Mouse (Mus musculus) cerebral cortex, adult 2 months (tissue): ENCODE results near the gene Jarid2.

ENCODE experiments used
- WGBS: fragments of 180-500 bp; shearing (Covaris S2); methylation state at CpG from one replicate; pipeline ENCODE4 v1.1.7; 2018; 5-methylcytosine and 5-hydroxymethylcytosine counted together

The Jarid2 gene

DNA sequence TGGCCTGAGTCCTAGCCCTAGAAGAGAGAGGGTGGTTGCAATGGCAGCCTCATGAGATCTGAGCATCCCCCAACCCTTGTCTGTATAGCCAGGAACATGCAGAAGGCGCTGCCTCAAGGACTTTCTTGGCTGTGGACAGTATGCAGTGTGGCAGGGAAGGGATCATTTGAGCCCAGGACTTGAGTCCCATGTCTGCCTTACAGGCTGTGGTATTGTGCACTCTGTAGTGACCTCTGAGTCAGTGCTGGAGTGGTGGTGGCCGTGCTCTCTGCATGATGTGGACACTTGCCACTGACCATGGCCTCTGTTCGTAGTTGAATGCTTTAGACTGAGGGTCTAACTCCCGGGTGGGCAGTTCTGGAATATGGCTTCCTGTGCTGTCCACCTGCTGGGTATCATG is 187.9 kb downstream of the Jarid2 start:
- over 99% methylated on average over 4 of the region's 4 CpGs for WGBS

DNA sequence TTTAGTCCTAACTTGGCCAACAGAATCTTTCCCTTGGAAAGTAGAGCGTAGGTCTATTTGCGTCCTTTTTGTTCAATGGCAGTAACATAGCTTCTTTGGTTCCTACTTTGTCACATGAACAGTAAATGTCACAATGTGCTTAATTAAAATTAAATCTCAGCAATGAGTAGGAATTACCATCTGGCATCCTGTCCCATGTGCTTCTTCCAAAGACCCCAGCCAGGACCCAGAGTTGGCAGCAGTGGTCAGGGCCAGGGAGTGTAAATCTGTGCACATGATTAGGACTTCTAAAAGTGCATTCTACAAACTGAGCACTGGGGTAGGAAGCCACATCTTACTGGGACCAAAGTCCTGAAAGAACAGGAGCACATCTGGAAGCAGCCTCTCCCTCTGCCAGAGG is 189.0 kb downstream of the Jarid2 start:
- 65% methylated on average over 2 of the region's 2 CpGs for WGBS

DNA sequence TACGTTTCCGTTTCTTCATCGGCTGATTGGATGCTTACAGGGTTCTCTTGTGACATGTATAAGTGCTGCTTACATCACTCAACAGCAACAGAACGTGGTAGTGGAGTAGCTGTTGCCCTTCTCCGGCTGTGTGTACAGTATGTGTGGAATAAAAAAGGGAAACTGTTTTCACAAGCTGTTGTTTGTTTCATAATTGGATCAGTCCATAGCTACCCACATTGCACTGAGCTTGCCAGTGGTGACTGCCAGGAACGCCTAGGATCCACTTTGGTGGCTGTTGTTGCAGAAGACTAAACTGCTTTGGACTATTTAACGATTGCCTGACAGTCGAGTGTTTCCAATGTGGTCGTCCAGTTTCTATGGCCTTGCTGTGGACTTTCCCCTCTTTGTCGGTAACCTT is 191.8 kb downstream of the Jarid2 start:
- 42% methylated on average over 10 of the region's 10 CpGs for WGBS

DNA sequence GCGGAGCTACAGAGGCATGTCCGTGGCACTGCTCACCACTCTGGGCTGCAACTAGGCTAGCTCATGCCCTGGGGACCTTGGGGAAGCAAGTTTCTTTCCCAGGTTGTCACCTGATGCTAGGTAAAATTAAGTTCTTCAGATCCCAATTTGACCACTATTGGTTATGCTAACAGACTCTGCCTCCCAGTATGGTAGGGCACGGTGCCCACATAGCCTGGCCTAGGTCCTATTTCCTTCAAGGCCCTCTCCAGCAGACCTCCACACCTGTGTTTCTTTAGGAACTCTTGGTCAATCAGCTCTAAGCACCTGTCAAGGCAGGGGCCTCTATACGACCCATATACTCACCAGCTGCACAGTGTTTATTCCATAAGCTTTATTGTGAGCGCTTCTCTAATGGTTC is 192.4 kb downstream of the Jarid2 start:
- WGBS = 95% methylated on average over 5 of the region's 5 CpGs

DNA sequence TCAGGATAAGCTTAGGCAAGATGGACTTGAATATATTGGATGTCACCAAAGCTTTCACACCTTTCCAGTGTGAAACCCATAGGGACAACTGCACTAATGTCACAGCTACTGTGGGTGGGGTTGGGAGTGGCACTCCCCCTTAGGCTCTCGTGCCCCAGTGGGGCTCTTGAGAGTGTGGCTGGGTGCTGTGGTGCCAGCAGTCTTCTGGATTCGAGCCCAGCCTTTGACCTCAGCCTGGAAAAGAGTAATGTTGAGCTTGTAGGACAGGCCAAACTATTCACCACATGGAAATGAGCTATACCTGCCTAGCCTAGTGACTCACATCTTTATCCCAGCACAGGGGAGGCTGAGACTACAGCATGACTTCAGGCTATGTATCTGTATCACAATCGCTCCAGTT is 194.8 kb downstream of the Jarid2 start:
- 72% methylated on average over 3 of the region's 3 CpGs for WGBS

DNA sequence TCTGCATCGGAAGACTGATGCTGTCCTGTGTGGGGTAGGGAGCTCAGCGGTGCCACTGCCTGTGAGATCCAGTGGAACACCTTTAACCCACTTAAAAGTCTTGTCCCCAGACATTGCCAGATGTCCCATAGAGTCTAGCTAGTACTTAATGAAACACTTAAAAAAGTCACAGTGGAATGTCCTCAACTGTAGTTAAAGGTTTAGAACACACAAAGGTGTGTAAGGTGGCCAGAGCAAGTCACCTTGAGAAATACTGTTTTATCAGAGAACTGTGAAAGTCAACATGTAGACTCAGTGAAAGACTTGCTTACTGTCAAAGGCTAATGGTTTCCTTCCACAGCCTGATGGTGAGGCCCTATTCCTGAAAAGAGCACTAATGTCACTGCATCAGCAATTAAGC is 195.9 kb downstream of the Jarid2 start:
- WGBS = 91% methylated on average over 2 of the region's 2 CpGs

DNA sequence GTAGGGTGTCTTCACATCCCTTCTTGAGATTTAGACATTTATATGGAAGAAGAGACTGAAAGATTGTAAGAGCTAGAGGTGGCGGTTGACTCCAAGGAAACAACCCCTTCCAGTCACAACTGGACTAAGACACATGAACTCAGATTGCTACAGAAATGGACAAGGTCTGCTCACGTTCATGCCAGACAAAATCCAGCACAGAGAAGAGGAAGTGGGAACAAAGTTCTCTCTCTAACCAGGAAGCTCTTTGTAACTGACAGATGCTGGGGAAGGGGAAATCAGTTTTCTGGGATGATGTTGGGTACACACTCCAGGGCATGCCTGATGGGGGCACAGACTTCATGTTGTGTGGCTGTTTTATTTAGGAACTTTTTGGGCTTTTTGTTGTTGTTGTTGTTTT is 197.0 kb downstream of the Jarid2 start:
- WGBS = 83% methylated on average over 2 of the region's 2 CpGs

DNA sequence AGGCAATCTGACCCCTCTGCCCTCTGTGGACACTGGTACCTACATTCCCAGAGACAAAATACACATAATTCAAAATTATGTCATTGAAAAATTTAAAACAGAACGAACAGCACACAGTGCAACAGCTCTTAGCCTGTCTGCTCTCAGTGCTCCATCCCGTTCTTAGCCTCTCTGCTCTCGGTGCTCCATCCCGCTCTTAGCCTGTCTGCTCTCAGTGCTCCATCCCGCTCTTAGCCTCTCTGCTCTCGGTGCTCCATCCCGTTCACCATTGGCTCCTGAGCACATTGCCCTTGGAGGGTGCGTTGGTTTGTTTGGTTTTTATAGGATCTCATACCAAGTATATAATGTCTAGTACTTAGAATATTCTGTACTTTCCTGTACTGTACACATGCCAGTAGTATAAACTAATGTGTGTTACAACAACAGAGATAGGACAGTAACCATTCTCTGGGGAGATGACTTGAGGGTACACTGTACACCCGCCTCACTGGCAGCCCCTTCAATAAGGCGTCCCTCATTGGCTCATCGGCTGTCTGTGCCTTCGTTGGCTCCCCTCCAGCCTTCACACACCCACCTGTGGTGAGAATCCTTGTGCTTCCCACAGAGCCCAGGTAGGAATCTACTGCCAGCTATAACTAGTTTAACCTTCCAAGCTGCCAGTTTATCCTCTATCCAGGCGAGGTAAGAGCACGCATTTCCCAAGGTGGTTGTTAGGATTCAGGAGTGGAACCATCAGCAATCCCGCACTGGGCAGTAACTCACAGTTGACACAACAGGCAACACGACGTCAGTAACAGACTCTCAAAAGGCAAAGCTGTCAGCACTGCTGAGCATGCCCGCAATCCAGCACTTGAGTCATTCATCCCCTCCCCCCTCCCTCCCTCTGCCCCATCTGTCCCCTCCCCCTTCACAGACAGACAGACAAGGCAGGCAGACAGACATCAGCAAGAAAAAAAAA is 203.3 kb downstream of the Jarid2 start:
- 68% methylated on average over 18 of the region's 18 CpGs for WGBS

DNA sequence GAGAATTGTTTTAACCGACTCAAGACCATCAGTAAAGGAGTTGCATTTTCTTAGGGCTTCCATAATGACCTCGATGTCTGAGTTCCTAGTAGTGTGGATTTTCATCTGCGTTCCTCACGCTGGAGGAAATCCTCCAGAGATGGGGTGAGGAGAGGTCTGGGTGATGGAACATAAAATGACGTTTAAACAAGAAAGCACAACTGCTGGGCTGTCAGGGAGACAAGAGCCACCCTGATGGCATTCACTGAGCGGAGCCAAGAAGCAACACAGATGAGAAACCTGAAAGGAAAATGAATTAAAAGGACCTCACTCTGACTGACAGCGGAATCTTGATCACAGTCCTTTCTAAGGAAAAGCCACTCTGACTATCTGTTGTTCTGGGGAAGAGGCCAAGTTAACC is 204.3 kb downstream of the Jarid2 start:
- 59% methylated on average over 7 of the region's 7 CpGs for WGBS

DNA sequence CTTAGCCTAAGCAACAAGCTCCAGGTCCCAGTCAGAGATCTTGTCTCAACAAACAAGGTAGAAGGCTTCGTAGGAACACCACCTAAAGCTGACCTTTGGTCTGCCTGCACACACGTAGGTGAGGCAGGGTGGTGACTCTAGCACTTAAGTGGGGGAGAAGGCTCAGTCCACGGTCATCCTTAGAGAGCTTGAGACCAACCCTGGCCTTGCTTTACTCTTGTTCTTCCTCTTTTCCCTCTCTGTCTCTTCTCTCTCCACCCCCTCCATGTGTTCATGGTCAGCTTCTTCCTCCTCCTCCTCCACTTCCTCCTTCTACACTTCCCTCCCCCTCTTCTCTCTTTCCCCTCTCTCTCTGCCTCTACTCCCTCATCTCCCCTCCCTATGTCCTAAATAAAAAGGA is 208.4 kb downstream of the Jarid2 start:
- WGBS = 85% methylated on average over 3 of the region's 3 CpGs

DNA sequence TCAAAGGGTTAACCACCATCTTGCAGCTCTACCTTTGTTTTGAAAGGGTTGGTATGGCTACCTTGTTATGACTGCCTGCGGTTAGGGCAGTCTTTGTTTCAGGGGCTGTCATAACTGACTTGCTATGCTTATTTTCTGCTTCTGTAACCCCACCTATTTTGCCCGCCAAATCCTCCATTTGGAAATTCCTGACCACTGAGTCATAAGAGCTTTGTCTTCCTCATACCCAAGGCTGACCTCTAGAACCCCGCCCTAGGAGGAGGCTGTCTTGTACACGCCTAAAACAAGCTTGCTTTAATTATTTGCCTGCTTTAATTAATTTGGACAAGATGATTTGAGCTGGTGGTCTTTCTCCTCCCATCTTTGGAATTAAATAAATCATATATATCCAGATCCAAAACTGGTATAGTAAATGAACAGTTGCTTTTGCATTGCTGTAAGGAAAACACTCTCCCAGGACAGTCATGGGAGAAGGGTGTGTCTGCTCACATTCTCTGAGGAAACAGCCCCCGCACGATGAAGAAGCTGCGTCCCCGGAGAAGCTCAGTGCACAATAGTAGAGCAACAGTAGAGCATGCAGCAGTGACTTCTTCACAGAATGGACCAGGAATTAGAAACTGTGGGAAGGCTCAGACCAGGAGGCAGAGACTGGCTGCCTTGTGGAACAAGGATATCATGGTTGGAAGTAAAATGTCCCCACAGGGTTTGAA is 210.2 kb downstream of the Jarid2 start:
- WGBS = 79% methylated on average over 8 of the region's 8 CpGs

DNA sequence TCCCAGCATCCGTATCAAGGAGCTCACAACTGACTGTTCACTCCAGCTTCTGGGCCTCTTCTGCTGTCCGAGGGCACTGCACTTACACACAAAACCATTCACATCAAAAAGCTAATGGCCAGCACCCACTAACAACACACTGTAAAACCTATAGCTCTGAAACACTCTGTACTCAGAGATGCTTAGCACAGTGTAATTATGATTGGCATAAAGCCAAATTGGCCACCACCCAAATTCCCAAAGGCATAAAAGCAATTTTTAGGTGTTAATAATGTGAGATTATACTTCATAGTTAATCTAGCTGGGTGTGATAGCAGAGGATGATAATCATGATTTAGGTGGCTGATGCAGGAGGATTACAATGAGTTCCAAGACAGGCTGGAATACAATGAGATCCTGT is 214.3 kb downstream of the Jarid2 start:
- 64% methylated on average over 2 of the region's 2 CpGs for WGBS

DNA sequence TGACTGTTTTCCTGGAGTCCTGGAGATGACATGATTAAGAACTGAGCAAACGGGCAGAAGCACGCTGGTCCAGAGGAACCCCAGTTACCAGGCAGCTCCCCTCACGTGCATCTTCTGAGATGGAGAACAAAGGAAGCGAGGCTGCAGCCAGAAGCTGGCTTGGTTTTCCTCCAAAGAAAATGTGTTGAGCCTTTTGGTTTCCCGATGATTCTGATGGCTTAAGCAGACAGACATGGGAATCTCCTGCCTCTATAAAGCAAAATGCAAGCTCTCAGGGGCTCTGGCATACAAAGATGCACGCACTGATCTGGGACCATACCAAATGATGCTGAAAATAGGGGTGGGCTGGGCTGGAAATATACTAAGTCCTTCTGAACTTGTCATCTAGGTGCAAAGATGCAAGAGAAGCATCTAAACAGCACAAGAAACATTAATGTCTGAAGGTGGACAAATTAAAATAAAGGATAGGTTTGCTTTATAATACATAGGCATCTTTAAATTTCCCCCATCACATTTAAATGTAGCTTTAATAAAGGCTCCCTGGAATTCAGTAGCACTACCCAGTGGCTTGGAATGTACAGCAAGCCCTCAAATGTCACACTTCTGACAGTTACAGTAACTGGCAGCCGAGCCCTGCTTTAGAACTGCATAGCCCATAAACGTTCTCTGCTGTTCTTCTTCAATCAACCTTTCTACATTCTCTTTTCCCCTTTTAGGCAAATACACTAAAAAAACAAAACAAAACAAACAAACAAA is 217.8 kb downstream of the Jarid2 start:
- WGBS = 29% methylated on average over 8 of the region's 8 CpGs

DNA sequence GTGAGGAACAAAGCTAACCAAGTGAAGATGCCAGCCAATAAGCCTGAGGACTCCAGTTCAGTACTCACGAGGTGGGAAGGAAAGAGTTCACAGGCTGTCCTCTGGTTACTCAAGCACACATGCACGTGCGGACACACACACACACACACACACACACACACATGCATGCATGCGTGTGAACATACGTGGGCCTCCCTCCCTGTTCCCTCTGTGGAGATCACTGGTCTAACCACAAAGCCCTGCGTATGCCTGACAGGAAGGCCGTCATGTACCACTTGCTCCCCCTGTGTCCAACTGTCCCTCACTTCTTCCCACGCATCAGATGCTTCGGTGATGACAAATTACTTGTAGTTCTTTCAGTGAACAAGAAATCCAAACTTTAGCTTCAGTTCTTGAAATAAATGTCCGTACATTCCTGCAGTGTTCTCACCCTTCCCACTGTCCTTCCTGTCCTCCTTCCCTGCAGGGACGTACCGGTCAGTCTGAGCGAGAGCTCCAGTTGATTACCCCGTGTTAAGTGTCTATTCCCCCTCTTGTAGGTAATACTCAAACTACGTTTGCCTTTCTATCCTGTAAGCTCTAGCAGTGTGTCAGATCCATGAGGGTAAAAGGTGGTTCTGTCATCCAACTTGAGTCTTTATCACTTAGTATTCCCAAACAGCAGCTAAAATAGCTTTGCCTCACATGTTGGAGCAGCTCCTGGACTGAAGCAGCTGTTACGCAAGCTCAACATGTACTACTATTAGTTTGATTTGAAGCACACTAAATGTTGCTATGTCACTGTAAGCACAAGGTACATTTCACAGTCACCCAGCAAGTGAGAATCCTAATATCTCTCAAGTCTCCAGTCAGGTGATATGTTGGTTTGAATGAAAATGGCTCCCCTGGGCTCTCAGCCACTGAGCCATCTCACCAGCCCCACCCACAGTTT is 219.3 kb downstream of the Jarid2 start:
- WGBS = 65% methylated on average over 16 of the region's 16 CpGs

DNA sequence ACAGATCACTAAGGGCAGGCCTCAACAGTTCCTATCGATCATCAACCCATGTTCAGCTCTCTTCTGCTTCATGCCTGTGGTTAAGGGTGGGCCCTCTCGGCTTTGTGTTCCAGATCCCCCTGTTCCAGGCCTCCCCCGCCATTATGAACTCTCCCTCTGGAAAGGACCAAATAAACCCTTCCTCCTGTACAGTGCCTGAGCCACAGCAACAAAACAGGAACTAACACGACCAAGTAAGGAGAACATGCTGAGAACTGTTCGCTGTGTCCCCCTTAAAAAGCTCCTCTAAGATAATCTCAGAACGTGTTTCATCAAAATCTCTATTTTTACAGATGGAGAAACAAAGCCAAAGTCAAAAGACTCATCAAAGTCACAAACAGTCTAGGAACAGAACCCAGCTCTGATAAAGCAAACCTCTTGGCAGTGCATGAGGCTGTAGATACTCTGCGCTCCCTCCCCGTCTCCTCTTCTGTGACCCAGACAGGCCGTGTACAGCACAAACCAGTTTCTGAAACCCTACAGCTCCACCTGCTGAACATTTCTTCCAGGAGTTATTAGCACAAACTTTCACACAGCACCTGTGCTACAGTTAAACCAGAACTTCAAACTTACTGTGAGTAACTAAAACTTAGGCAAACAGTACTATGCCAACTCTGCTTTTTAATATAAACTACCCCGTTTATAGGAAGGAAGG is 223.3 kb downstream of the Jarid2 start:
- 70% methylated on average over 10 of the region's 10 CpGs for WGBS

DNA sequence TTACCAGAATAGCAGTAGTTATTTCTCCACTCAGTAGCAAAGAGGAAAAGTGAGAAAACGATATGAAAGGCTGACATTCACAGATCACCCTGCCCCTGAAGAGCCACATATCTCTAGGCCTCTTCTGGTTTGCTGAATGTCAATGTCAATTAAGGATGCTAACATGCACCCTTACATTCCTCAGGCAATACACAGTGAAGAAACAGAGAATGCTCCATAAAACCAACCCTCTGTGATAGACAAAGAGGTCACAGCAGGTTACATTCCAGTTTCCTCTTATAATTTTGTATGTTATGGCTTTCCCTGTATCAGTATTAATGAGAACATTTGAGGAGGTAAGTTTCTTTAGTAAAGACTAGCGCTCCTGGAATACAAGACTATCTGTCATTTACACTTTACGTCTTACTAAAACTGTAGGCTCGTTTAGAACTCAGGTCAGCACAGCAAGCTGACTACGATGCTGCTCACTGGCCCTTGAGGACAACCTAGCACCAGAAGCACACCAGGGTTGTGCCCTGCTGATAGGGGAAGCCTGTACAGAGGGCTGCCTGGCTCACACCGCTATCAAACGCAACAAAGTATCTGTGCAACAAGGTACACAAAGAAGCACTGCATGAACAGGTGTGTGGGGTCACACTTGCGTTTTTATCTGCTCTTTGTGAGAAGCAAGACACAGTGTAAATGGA is 224.4 kb downstream of the Jarid2 start:
- WGBS = 91% methylated on average over 8 of the region's 8 CpGs

DNA sequence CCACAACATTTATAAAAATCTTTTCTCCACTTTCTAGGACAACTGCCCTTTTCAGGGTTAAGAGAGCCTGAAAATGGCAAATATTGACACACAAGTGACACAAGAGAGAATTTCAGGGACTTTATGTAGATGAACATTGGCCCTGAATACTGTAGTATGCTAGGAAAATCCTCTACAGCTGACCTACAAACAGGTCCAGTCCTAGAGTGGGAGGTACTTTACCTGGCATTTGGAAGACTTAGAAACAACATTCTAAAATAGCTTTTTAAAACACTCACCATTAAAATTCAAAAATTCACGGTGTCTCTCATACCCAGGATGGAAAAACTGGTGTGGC is 224.9 kb downstream of the Jarid2 start:
- WGBS = 73% methylated on average over 1 of the region's 1 CpGs

DNA sequence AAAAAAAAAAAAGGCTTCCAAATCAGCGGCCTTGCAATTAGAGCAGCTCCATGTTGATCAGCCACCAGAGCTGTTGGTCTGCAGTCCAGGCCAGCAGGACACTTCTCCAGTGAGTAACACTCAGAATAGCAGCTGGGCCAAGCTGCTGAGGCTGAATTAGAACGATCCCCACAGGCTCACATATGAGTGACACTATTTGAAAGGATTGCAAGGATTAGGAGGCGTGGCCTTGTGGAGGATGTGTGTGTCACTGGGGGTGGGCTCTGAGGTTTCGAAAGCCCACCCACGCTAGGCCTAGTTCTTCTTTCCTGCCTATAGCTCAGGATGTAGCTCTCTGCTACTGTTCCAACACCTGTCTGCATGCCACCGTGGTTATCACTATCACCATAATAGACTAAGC is 226.5 kb downstream of the Jarid2 start:
- 95% methylated on average over 6 of the region's 6 CpGs for WGBS

DNA sequence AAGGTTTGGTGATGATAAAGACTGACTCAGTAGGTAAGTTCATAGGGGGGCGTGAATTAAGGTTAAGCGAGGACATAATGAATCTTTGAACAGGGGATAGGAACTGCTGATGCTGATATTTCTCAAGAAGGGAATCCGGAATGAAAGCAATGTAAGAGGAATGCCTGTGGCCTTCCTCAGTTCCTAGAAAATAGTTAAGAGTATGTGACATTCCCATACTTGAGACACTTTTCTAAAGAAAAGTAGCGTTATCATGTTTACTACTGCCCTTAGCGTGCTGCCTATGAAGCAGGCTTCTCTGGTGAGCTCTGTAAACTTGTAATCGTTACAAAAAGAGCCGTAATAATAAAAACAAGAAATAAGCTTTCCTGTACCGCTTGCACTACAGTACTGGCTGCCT is 227.8 kb downstream of the Jarid2 start:
- WGBS = 89% methylated on average over 8 of the region's 8 CpGs
